Mouse (Mus musculus) thymus, postnatal 10 days (tissue): ENCODE results near the gene Sp140.
"Not testable (repeated sequence)": the region's sequence is repeated elsewhere in the genome, so short reads cannot be mapped to it uniquely, and the experiment has no call there.

ENCODE experiments used
- DNase-seq, 2 experiments: peaks; one replicate each; pipeline ENCODE4 v3.0.0; 2021; ENCODE audit warnings: low spot score in 2 of 2

The Sp140 gene

GRCm38 (mm10) chr1:85600078-85600477 is at the start of gene Sp140:
Gene Sp140, plus strand, starts transcription at chr1:85600378.
- DNase-seq: not testable (repeated sequence)

GRCm38 (mm10) chr1:85555261-85555660 is 44.9 kb upstream of the Sp140 start:
- peak; percentile 14 to 29 for DNase-seq

- not testable (repeated sequence) for DNase-seq
Measured at GRCm38 (mm10) chr1:85573554-85573953, 26.6 kb upstream of the Sp140 start.

GRCm38 (mm10) chr1:85575376-85575775 is 24.8 kb upstream of the Sp140 start, which contains the start of gene G530012D18Rik:
Gene G530012D18Rik, plus strand, starts transcription at chr1:85575676.
- DNase-seq: not testable (repeated sequence)

- not testable (repeated sequence) for DNase-seq
Measured at GRCm38 (mm10) chr1:85578372-85579010, 21.7 kb upstream of the Sp140 start.

- not testable (repeated sequence) for DNase-seq
Measured at GRCm38 (mm10) chr1:85579199-85580147, 20.7 kb upstream of the Sp140 start.

GRCm38 (mm10) chr1:85580148-85580534 is 20.0 kb upstream of the Sp140 start:
- DNase-seq: not testable (repeated sequence)

GRCm38 (mm10) chr1:85580578-85580977 is 19.6 kb upstream of the Sp140 start:
- DNase-seq: not testable (repeated sequence)

GRCm38 (mm10) chr1:85581518-85581917 is 18.7 kb upstream of the Sp140 start:
- DNase-seq: not testable (repeated sequence)

GRCm38 (mm10) chr1:85588697-85589096 is 11.5 kb upstream of the Sp140 start:
- not testable (repeated sequence) for DNase-seq

GRCm38 (mm10) chr1:85592526-85592925 is 7.7 kb upstream of the Sp140 start:
- DNase-seq: not testable (repeated sequence)

GRCm38 (mm10) chr1:85598271-85599012 is 1.7 kb upstream of the Sp140 start, which contains the start of gene Sp110:
Gene Sp110, minus strand, starts transcription at chr1:85598817.
- DNase-seq: peak in 1 of 2 experiments; percentile 39

- DNase-seq: peak; percentile 25 to 33
Measured at GRCm38 (mm10) chr1:85600794-85601193, 616 bp downstream of the Sp140 start.

GRCm38 (mm10) chr1:85604341-85604740 is 4.2 kb downstream of the Sp140 start:
- DNase-seq: not testable (repeated sequence)

GRCm38 (mm10) chr1:85608361-85608760 is 8.2 kb downstream of the Sp140 start:
- not testable (repeated sequence) for DNase-seq

- not testable (repeated sequence) for DNase-seq
Measured at GRCm38 (mm10) chr1:85610581-85610980, 10.4 kb downstream of the Sp140 start.

GRCm38 (mm10) chr1:85615096-85615495 is 14.9 kb downstream of the Sp140 start:
- not testable (repeated sequence) for DNase-seq

GRCm38 (mm10) chr1:85615819-85616218 is 15.6 kb downstream of the Sp140 start:
- not testable (repeated sequence) for DNase-seq

- DNase-seq: not testable (repeated sequence)
Measured at GRCm38 (mm10) chr1:85617161-85617560, 17.0 kb downstream of the Sp140 start.

- not testable (repeated sequence) for DNase-seq
Measured at GRCm38 (mm10) chr1:85618689-85619088, 18.5 kb downstream of the Sp140 start.

GRCm38 (mm10) chr1:85636936-85637335 is 36.8 kb downstream of the Sp140 start:
- DNase-seq: not testable (repeated sequence)
